Mouse (Mus musculus): ENCODE measurements at regions not wholly inside any gene's neighbourhood (a gene's known extent, or its start where the extent isn't known, plus 50 kb on each side); places are given as distances from the start of the nearest gene placed in this dataset.

DNA sequence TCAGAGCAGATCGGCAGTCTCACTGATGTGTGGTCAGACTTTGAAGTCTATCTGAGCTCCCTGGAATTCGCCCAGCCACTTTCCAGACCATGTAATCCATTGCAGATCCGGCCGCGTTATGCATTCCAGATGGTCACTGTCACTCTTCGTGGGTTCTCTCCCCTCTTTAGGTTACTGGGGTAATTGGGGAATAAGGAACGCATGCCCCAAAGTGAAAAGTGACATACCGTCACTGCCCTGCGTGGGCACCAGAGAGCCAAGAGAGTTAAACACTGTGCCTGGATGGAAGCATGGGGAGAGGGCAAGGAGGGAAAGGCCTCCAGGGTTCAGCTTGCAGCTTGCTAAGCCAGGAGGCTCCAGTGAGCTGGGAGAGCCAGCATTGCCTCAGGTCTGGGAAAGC, 108.0 kb downstream of the Gas1 start:
- TF ChIP-seq TAL1 (IDR thresholded peaks at IDR 0.05; ENCODE audit: low read length) (no peak), GATA1 (IDR thresholded peaks at IDR 0.05; ENCODE audit: low read length) (no peak)
